Mouse (Mus musculus) hindbrain, embryonic 11.5 days (tissue): ENCODE measurements at regions not wholly inside any gene's neighbourhood (a gene's known extent, or its start where the extent isn't known, plus 50 kb on each side); places are given as distances from the start of the nearest gene placed in this dataset.

ENCODE experiments used
- ATAC-seq: fragments of 200-750 bp; cut with Nextera tagmentation; 2 replicates; pipeline ENCODE4 v1.8.0; 2017; ENCODE audit warnings: mild to moderate bottlenecking, moderate TSS enrichment, moderate library complexity; ENCODE audit not compliant: low FRiP score
- DNase-seq: peaks from one replicate; pipeline ENCODE4 v3.0.0-alpha.2; 2015; ENCODE audit warnings: low spot score
- H3K27ac ChIP-seq: fragments of 300-500 bp; sonication (generic); 2 replicates; pipeline ENCODE4 v1.5.1; 2014; ENCODE audit warnings: mild to moderate bottlenecking, low read depth, low read length
- H3K27me3 ChIP-seq: fragments of 300-500 bp; sonication (generic); 2 replicates; pipeline ENCODE4 v1.6.1; 2014; ENCODE audit warnings: mild to moderate bottlenecking, low read length, moderate library complexity, mixed read lengths; ENCODE audit not compliant: control insufficient read depth, insufficient read depth
- H3K36me3 ChIP-seq: fragments of 300-500 bp; sonication (generic); 2 replicates; pipeline ENCODE4 v1.6.1; 2014; ENCODE audit warnings: mild to moderate bottlenecking, low read length, moderate library complexity, mixed read lengths; ENCODE audit not compliant: control insufficient read depth, insufficient read depth
- H3K4me1 ChIP-seq: fragments of 300-500 bp; sonication (generic); replicated peaks from 2 replicates; pipeline ENCODE4 v1.6.1; 2014; ENCODE audit warnings: low read length, mixed read lengths; ENCODE audit not compliant: control insufficient read depth, insufficient read depth
- H3K4me2 ChIP-seq: fragments of 300-500 bp; sonication (generic); replicated peaks from 2 replicates; pipeline ENCODE4 v1.6.1; 2014; ENCODE audit warnings: mild to moderate bottlenecking, low read depth, low read length
- H3K4me3 ChIP-seq: fragments of 300-500 bp; sonication (generic); 2 replicates; pipeline ENCODE4 v1.5.1; 2014; ENCODE audit warnings: low read depth, low read length
- H3K9ac ChIP-seq: fragments of 300-500 bp; sonication (generic); 2 replicates; pipeline ENCODE4 v1.6.1; 2014; ENCODE audit warnings: low read depth, low read length
- H3K9me3 ChIP-seq: fragments of 300-500 bp; sonication (generic); 2 replicates; pipeline ENCODE4 v1.6.1; 2016; ENCODE audit warnings: low read length; ENCODE audit not compliant: control insufficient read depth
- WGBS: fragments of 180-500 bp; shearing (Covaris S2); extraction: QIAGEN DNeasy Blood & Tissue Kit; methylation state at CpG from one replicate; pipeline ENCODE4 v1.1.7; 2014; 5-methylcytosine and 5-hydroxymethylcytosine counted together

GRCm38 (mm10) chr6:35746034-35746433 is 206.3 kb upstream of the Mtpn start:
- no peak overlapping the region for H3K27ac ChIP-seq
- H3K9me3 ChIP-seq = no peaks in the 10 kb centered on the region
- no peaks in the 10 kb centered on the region for H3K36me3 ChIP-seq
- H3K9ac ChIP-seq = no peak overlapping the region
- no peaks in the 10 kb centered on the region for H3K27me3 ChIP-seq
- H3K4me2 ChIP-seq = no peak overlapping the region
- DNase-seq (no peak), ATAC-seq (no peak)
- 19% methylated on average over 1 of the region's 1 CpGs for WGBS
- no peak overlapping the region for H3K4me3 ChIP-seq
- H3K4me1 ChIP-seq = no peaks in the 10 kb centered on the region

GRCm38 (mm10) chr6:35705587-35705986 is 165.9 kb upstream of the Mtpn start:
- no peak overlapping the region for H3K4me2 ChIP-seq
- no peaks in the 10 kb centered on the region for H3K4me1 ChIP-seq
- DNase-seq (no peak), ATAC-seq (no peak)
- no peaks in the 10 kb centered on the region for H3K27me3 ChIP-seq
- no peak overlapping the region for H3K9ac ChIP-seq
- H3K27ac ChIP-seq = no peak overlapping the region
- no peaks in the 10 kb centered on the region for H3K9me3 ChIP-seq
- H3K4me3 ChIP-seq = no peak overlapping the region
- H3K36me3 ChIP-seq = no peaks in the 10 kb centered on the region
- WGBS = 88% methylated on average over 3 of the region's 3 CpGs

GRCm38 (mm10) chr6:35667062-35667461 is 127.4 kb upstream of the Mtpn start:
- Histone ChIP-seq H3K4me2 (no peak overlapping the region), H3K4me1 (no peaks in the 10 kb centered on the region), H3K4me3 (no peak overlapping the region), H3K27me3 (no peaks in the 10 kb centered on the region), H3K36me3 (no peaks in the 10 kb centered on the region), H3K9me3 (no peaks in the 10 kb centered on the region), H3K9ac (no peak overlapping the region), H3K27ac (no peak overlapping the region)
- DNase-seq = no peak
- ATAC-seq = no peak
- 89% methylated on average over 2 of the region's 2 CpGs for WGBS

- no peaks in the 10 kb centered on the region for H3K27me3 ChIP-seq
- no peaks in the 10 kb centered on the region for H3K36me3 ChIP-seq
- DNase-seq (no peak), ATAC-seq (no peak)
- WGBS = 76% methylated on average over 4 of the region's 4 CpGs
- no peaks in the 10 kb centered on the region for H3K9me3 ChIP-seq
- no peak overlapping the region for H3K4me3 ChIP-seq
- H3K4me1 ChIP-seq = no peaks in the 10 kb centered on the region
- H3K27ac ChIP-seq = no peak overlapping the region
- no peak overlapping the region for H3K9ac ChIP-seq
- no peak overlapping the region for H3K4me2 ChIP-seq
These were observed 111.7 kb upstream of the Mtpn start for GRCm38 (mm10) chr6:35651401-35651800.

GRCm38 (mm10) chr6:35645210-35645609 is 105.5 kb upstream of the Mtpn start:
- DNase-seq (no peak), ATAC-seq (no peak)
- no peaks in the 10 kb centered on the region for H3K27me3 ChIP-seq
- H3K9me3 ChIP-seq = no peaks in the 10 kb centered on the region
- H3K27ac ChIP-seq = no peak overlapping the region
- no peak overlapping the region for H3K9ac ChIP-seq
- H3K4me2 ChIP-seq = no peak overlapping the region
- 90% methylated on average over 7 of the region's 7 CpGs for WGBS
- H3K4me3 ChIP-seq = no peak overlapping the region
- no peaks in the 10 kb centered on the region for H3K36me3 ChIP-seq
- H3K4me1 ChIP-seq = no peaks in the 10 kb centered on the region

GRCm38 (mm10) chr6:35640672-35641071 is 101.0 kb upstream of the Mtpn start:
- no peaks in the 10 kb centered on the region for H3K27me3 ChIP-seq
- H3K9me3 ChIP-seq = no peaks in the 10 kb centered on the region
- no peak overlapping the region for H3K4me3 ChIP-seq
- no peaks in the 10 kb centered on the region for H3K36me3 ChIP-seq
- H3K4me1 ChIP-seq = no peaks in the 10 kb centered on the region
- H3K9ac ChIP-seq = no peak overlapping the region
- DNase-seq = no peak
- no peak overlapping the region for H3K27ac ChIP-seq
- no peak for ATAC-seq
- no peak overlapping the region for H3K4me2 ChIP-seq

GRCm38 (mm10) chr6:35608336-35608735 is 68.6 kb upstream of the Mtpn start:
- Histone ChIP-seq H3K9me3 (no peaks in the 10 kb centered on the region), H3K36me3 (no peaks in the 10 kb centered on the region), H3K27me3 (no peaks in the 10 kb centered on the region), H3K4me3 (no peak overlapping the region), H3K4me2 (no peak overlapping the region), H3K4me1 (no peaks in the 10 kb centered on the region), H3K27ac (no peak overlapping the region), H3K9ac (no peak overlapping the region)
- no peak for ATAC-seq
- no peak for DNase-seq
- 71% methylated on average over 2 of the region's 2 CpGs for WGBS

- Histone ChIP-seq H3K9ac (no peak overlapping the region), H3K9me3 (no peaks in the 10 kb centered on the region), H3K4me3 (no peak overlapping the region), H3K27me3 (no peaks in the 10 kb centered on the region), H3K4me1 (no peaks in the 10 kb centered on the region), H3K36me3 (no peaks in the 10 kb centered on the region), H3K27ac (no peak overlapping the region), H3K4me2 (no peak overlapping the region)
- ATAC-seq (no peak), DNase-seq (no peak)
- 80% methylated on average over 3 of the region's 3 CpGs for WGBS
These were observed 65.4 kb upstream of the Mtpn start for GRCm38 (mm10) chr6:35605100-35605499.

GRCm38 (mm10) chr6:35601373-35601772 is 61.7 kb upstream of the Mtpn start:
- H3K27ac ChIP-seq = no peak overlapping the region
- H3K36me3 ChIP-seq = no peaks in the 10 kb centered on the region
- no peak overlapping the region for H3K4me2 ChIP-seq
- DNase-seq (no peak), ATAC-seq (no peak)
- no peak overlapping the region for H3K9ac ChIP-seq
- no peaks in the 10 kb centered on the region for H3K4me1 ChIP-seq
- H3K27me3 ChIP-seq = no peaks in the 10 kb centered on the region
- no peaks in the 10 kb centered on the region for H3K9me3 ChIP-seq
- no peak overlapping the region for H3K4me3 ChIP-seq
- 78% methylated on average over 1 of the region's 1 CpGs for WGBS
